Mouse (Mus musculus) heart, adult 18-20 months (tissue): ENCODE measurements at regions not wholly inside any gene's neighbourhood (a gene's known extent, or its start where the extent isn't known, plus 50 kb on each side); places are given as distances from the start of the nearest gene placed in this dataset.

Source experiments
- DNase-seq, 2 experiments: peaks; one replicate each; pipeline ENCODE4 v3.0.0; 2021 to 2022; ENCODE audit warnings: mixed read lengths in 1 of 2

DNA sequence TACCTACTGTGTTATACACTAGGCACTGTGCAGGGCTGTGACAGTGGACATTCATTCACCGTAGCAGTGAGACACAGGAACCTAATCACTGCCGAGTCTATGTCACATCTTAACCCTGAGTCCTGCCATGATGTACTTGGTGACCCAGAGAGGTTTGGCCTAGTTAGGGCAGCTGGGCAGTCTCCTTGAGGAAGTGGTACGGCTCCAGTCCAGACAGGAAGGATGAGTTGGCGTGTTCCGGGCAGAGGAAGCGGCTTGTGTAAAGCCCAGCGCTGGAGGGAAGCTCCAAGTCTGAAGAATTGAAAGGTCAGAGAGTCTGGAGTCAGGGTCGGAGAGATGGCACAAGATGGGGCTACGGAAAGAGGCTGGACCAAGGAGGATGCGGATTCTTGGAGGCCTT, 99.4 kb upstream of the Smim15 start:
- peak; percentile 24 to 73 for DNase-seq

DNA sequence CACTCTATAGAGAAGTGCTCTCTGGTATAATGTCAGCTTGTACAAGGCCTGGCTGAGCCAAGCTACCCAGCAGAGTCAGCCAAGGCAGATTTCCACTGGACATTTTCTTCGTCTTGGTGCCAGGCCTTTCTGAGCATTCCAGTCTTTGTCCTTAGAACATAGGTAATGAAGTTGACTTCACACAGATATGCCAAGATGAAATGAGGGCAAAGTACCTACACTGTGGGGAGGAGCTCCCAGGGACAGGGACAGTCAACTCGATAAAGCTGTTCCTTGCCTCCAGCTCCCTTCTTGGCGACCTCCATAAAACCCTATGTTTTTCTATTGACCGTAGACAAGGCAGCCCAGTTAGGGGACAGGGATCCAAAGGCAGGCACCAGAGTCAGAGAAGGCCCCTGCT, 101.3 kb upstream of the Smim15 start:
- no peak for DNase-seq

DNA sequence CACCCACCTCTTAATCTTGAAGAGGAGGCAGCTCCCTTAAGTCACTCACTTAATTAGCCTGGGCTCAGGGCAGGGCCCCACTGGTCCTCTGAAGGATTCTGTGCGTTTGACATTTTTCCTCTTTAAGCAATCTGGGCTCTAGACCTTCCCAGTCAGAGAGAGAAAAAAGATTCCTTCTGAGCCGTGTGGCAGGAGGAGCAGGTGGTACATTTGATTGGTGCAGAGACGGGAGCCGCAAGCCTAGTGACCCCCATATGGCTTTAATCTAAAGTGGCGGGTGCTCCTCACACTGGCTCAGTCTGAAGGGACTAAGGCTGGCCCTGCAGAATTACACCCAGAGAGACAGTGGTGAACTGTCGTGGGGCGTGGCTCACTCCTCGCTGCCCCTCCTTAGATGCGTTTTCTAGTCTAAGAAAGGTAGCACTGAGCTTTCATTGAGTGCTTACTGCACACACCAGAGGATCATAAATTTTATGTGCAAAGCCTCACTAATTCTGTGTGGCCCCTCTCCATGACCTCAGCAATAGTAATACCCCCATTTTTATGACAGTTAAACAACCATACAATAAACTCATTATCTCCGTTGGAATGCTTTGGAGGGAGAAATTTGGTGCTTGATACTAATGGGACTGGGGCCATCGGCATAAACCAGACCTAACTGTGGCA, 101.8 kb upstream of the Smim15 start:
- no peak for DNase-seq

DNA sequence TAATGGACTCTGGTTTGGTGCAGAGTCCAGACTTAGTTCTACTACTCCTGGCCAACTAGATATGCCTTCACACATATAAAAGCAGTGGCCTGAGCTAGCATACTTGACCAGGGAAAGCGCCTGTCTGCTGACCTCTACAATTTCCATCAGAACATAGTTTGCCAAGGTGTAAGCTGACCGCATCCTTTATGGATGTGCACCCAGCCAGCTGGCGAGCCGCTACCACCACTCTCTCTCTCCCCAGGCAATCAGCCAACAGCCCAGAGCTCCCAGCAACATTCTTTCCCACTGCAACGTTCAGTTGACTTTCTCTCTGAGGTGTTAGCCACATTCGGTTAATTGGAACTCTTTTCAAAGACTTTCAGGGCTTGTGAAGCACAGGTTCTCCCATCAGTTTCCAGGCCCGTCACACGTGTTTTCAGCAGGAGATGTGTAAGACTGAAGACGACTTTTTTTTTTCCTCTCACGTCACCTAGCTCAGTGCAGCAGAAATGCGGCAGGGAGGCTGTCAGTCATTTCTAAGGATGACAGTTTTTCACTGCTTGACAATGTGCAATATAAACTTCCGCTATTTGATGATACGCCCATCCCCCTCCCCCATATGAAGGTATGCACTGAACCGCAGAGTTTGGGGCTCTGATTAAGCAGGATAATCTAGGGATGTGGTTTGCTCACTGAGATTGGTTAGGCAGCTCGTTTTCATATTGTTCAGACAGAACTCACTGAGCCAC, 104.2 kb upstream of the Smim15 start:
- DNase-seq, result peak; percentile 46 to 53

DNA sequence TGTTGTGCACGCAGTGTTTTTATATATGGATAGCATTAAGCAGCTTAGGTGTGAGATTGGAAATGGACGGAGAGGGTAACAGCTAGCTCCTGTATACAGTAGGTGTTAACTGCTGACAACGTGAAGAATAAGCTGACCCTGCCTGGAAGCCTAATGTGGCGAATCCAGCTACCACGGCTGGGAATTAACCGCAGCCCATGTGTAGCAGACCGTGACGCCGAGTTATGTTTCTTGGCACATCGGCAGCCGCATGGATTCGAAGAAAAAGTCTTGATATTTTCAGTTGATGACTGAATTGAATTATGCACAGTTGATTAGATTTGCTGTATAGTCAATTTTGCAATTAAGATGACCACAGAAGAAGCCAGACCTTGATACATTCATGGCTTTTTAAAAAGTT, 108.6 kb upstream of the Smim15 start:
- DNase-seq, result no peak

DNA sequence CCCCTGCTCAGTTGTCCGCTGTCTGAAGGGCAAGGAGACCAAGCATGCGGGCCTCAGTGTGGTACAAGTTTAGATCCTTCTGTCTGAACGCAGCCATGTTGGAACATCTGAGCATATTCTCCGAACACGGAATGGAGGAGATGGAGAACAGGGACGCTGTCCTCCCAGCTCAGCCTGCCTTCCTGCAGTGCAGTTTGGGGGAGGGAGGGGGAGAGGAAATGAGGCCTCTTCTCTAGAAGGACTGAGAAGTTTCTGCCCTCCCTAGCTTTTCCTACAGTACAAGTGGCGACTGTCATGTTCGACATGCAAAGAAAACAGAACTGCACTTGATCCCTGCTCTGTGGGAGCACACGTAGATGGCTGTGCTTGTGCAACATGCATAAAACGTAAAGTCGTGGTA, 109.6 kb upstream of the Smim15 start:
- no peak for DNase-seq

DNA sequence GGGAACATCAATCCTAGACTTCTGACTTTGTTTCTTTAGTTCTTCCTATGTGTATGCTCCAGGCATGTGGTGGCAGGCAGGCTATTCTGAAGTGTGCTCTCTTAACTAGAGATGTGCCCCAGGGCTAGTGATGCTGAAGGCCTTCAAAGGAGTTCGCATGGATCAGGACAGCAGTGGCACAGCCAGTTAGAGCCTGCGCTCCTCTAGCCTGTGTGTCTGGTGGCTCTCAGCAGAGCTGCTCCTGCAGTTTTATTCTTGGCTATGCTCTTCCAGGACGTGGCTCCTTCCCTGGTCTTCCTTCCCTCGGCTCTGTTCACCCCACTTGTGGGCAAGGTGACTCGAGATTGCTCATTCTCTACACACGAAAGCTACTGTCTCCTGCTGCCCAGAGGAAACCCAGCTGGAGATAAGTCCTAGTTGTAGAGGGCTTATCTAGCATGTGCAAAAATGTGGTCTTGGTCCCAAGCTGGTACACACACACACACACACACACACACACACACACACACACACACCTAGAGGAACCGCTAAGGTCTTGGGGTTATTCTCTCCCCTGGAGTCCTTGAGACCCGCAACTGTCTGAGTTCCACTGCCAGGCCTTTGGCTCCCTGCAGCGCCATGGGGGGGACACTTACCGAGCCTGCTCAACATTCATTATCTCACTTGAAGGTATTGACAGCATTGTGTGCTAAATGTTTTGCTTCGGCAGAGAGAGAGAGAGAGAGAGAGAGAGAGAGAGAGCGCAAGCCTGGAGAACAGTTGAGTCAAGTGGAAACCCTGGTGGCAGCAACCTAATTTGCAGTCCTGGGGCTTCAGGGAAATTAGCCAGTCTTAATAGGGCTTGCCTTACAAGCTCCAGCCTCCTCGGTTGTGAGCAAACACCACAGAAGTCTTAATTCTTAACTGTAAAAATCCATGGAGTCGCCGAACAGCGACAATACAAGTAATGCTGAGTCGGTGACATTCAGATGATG, 110.4 kb upstream of the Smim15 start:
- no peak for DNase-seq

DNA sequence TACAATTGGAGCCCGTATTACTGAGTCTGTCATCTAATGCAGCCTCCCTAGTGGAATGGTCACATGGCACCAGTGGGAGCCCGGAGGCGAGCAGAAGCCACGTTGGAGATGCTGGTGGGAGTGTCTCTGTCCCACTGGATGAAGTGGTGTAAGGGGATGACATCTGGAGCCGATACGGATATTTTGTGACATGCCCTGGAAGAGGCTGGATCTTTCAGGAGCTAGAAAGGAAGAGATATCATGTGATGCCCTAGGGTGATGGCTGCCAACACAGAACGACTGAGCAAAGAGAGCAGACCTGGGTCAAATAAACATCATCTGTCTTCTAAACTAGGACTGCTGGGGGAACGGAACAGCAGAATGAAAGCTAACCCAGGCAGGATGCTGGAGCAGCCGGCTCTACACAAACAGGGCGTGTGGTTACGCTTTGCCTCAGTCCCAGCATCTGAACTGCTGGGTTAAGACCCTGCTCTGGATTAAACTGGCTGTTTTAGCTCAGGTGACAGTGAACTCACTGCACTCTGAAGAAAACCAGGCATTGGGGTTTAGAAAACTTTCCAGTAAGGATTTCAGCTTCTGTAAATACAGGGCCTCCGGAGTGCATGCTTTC, 111.7 kb upstream of the Smim15 start:
- no peak for DNase-seq

DNA sequence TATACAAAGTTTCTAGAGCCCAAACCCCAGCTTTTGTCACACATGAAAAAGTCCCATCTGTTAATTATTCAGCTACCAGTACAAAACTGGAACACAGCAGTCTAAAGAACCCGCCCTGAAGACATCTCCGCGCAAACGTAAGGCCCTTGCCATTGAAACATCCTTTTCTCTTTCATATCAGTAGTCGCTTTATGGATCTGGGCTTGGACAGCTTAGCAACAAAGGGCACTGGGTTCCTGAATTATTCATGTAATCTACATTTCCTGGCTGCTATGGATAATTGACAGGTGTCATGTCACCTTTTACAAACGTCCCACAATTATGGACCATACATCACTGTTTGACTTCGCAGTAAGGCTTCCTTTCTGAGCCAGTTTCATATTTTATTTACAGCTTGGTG, 113.0 kb upstream of the Smim15 start:
- DNase-seq, result no peak

DNA sequence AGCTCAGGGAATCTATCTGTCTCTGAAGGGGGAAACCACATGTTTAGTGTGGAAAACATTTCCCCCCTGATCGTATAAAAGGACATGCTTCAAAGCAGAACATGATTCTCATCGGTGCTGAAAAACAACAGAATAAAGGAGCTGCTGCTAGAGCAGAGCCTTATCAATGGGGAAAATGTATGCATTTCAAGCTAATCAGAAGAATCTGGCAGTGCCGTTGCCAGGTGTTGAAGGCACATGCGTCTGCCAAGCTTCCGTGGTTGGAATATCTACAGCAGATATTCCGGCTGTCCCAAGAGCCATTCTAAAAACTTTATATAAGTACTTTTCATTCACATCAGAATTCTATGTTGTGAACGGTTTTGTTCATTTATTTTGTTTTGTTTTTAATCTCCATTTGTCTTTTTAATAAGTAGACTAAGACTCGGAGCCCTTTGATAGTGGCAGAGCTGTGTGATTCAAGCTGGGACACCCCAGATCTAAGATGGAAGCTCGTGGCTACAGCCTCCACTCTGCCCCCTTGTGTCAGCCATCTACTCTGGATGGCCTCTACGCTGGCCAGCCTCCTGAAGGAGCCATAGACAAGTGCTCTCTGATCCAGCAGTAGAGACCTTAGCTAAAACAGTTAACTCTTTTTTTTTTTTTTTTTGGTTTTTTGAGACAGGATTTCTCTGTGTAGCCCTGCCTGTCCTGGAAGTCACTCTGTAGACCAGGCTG, 116.6 kb upstream of the Smim15 start:
- DNase-seq, result peak in 1 of 2 experiments; percentile 14

DNA sequence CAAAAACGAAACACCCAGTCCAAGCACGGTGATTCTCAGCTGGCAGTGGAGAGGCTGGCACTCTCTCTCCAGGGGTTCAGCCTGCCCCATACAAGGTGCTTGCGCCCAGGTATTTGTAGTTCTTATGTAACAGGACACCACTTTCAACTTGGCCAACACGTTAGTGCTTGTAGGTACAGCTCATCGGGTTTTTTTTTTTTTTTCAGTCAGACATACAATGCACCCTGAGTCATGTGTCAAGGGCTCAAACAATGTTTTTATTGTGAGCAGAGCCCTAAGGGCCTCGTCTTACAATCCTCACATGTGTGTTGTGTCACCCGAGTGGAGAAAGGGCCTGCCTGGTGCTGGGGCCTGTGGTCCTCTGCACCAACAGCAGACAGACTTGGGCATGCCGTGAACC, 118.8 kb upstream of the Smim15 start:
- no peak for DNase-seq

DNA sequence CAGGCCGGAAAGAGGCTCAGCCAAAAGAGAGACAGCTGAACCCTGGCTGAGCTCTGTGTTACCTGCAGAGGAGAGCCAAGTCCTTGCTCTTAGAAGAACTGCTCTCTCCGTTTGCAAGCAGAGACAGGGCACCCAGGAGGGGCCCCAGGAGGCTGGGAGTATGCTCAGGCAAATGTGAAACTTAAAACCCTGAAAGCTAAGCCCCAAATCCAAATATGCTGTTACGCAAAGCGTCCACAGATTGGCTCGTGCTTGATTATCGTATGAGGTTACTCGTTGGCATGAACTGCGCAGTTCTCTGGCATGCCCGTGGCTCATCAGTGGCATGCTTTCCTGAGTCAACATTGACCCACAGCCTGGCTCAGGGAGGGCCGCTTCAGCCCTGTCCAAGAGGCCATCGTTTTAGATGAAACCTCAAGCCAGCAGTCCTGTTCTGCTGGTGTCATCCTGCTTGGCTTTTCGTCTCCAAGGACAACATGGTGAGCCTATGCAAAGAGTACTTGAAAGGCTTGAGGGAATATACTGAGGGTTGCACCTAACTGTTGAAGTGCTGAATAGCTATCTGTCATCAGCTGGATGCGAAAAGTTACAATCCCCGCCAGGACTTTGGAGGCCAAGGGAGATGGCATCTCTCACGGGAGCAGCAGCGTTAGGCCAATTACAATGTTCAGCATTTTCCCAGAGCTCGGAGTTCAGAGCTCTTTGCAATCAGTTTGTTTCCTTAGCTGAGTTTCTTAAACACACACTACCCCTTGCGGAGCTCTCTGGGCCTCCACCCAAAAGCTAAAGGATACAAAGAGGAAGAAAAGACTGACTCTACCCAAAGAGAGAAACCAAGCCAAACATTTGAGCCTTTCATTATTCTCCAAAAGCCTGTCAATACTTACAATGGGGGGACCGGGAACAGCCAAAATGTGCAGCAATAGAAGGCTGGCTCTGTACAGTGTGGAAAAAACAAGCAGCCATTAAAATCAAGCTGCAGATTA, 120.8 kb upstream of the Smim15 start:
- peak; percentile 33 to 42 for DNase-seq

DNA sequence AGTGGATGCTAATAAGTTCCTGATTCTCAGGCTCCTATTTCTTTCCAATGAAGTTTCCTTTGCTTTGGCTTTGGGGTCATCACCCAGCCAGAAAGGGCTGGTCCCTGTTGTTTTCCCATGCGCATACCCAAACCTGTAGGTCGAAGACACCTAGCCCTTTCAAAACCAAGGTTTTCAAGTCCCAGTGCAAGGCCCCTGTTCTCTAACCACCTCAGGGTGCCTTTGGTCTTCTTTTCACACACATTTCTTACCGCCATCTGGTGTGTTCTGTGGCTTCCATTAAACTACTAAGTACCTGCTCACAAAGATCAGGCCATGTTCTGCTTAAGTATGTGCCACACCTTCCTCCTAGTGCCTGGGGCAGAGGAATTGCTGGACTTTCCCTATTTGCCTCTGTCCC, 124.8 kb upstream of the Smim15 start:
- DNase-seq, result no peak

DNA sequence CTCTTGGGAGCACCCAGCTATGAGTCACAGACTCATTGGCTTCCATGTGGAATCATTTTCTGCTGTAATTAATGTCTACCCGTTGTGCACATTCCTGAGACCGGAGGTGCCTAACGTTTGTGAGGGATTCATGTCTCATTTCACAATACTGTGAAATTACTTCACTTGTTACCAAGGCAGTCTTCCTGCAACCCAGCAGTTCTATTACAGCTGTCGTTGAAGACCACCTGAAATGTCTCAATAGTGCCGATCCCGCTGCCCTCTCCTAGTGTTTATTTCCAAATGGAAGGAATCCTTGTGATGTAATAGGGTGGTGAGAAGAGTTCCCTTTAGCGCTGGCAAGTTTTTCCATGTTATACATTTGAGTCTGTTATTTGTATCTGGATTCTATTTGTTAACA, 125.8 kb upstream of the Smim15 start:
- DNase-seq, result no peak

DNA sequence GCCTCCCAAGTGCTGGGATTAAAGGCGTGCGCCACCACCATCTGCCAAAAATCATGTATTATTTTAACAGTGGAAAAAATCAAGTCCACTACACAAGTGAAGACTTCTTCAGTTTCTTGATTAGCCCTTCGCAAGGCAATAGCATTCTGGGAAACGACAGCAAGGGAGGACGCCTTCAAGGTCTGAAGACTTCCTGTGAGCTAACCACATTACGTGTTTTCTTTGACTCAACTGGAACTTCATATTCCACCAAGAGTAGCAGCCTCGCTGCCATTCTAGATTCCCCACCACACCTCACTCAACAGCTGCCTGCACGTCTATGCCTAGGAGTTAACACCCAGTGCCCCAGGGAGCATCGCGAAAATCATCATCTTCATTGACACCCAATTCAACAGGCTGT, 126.2 kb upstream of the Smim15 start:
- no peak for DNase-seq

DNA sequence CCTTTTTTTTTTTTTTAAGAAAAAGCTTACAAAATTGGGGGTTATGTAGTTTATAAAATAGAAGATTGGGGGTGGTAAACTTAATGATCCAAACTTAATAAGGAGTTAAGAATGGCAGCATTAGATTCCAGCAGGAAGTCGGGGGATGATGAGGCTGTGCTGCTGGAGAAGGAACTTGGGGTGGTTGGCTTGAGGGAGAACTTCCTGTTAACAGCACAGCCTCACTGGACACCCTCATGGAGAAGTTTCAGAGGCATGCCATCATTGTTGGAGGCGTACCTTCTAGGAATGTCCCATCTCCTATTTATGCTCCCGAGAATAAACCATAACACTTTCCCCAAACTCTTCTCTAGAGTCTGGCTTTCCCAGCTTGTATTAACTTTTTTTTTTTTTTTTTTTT, 126.7 kb upstream of the Smim15 start:
- no peak for DNase-seq

DNA sequence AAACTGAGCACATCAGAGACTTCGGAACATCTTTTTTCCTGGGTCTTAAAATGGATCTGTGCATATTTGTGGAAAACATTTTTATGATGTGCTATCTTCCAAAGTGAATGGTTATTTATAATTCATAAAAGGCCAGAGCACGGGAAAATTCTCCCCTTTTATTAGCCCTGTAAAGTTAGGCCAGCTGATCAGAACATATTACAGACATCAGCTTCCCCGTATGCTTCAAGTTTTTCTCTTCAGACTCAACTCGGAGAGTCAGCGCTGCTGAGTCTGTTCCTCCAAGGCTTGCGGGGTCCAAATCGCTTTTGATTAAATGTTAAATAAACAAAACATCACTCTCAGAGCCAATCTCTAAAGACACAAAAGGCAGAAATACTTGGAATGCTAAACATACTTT, 134.1 kb upstream of the Smim15 start:
- no peak for DNase-seq

DNA sequence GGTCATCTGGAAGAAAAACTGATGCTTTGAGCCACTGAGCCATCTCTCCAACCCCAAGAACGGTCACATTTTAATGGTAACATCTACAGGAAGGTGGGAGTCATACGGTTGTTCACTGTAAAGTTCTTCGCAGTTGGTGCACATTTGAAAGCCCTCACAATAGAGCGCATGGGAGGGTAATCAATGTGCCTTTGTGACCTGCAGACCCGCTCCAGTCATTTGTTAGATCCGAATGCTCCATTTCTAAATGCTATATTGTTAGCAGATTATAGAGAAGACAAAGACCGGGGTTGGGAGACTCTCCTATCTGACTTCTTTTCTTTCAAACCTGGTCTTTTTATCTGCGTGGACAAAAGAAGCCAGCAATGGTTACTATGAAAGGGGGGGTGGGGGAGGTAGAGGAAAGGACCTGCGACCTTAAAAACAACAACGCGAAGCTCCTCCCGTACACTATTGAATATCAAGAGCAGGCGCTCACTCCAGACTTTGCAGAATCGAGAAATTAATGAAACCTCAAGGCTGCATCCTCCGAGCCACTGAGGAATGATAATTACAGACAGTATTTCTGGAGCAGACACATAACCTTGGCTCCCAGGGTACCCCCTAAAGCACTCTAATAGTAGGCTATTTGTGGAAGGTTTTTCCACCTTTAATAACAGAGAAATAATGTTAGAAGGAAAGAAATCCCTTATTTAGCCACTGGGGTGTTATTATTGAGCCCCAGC, 134.7 kb upstream of the Smim15 start:
- DNase-seq, result no peak

DNA sequence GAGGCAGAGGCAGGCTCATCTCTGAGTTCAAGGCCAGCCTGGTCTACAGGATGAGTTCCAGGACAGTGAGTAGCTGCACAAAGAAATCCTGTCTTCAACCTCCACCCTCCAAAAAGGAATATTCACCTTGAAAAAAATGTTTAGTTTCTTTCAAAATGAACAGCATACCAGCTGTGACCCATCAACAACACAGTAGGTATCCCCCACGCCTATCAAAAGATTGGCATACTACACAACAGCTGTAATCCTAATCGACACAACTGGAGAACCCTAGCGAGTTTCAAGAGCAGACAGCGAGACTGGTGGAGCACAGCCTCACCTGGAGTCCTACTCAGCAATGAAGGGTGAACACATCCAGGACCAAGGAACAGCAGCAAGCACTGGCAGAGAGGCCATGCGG, 136.3 kb upstream of the Smim15 start:
- no peak for DNase-seq

DNA sequence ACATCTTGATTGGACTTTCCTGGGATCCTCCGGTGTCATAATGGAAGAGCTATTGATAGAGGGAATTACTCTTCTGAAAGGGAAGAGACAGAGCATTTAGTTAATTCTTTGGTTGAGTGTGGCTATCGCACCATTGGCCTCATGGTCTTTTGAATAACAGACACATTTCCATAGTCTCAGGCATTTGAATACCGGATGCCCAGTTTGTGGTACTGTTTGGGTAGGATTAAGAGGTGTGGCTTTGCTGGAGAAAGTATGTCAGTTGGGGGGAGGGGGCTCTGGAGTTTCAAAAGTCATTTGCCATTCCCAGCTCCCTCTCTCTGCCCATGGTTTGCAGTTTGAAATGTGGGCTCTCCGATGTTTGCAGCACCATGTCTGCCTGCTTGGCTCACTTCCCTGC, 139.4 kb upstream of the Smim15 start:
- DNase-seq, result no peak
